Mouse (Mus musculus) NIH3T3 (cell line): ENCODE results near the gene Zcchc24.

Experiments
- DNase-seq: peaks from one replicate; pipeline ENCODE4 v3.0.0-alpha.2; 2012; ENCODE audit warnings: low read depth

Gene Zcchc24

GRCm38 (mm10) chr14:25718471-25718870 lies 50.4 kb downstream of the Zcchc24 start:
- DNase-seq: peak; percentile 87

- no peak for DNase-seq
These were observed 51.1 kb downstream of the Zcchc24 start for GRCm38 (mm10) chr14:25717718-25718117.

DNA sequence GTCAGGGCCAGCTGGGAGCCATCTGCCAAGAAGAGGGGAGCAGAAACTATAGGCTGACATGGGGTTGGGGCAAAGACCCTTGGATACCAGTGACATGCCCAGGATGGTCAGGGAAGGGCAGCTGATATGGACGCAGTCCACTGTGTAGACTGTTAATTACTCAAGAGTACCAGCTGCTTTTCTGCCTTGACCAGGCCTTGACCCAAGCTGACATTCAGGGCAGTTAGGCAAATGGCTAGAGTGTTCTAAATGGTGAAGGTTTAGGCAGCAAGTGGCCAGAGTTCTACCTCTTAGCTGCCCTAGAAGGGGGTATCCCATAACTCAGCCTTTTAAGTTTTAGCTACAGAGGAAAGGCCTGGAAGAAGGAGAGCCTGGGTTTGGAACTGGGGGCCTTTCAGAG lies 52.3 kb downstream of the Zcchc24 start:
- no peak for DNase-seq

DNA sequence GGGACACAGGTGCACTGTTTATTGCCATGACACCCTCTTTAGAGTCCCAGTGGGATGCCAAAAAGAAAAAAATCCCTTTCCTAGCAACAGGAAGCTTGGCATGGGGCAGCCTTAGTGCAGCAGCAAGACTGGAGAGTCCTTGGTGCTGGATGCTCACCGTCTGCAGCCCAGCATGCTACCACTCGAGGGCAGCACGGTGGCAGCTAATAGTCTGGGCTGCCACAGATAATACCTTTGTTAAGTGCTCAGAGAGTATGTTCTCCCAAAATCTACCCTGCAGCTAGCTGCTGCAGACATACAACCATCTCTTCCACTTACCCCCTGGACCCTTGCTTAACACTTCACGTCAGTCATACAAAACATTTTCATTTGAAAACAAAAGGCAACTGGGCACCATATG lies 55.4 kb downstream of the Zcchc24 start:
- DNase-seq: peak; percentile 66

DNA sequence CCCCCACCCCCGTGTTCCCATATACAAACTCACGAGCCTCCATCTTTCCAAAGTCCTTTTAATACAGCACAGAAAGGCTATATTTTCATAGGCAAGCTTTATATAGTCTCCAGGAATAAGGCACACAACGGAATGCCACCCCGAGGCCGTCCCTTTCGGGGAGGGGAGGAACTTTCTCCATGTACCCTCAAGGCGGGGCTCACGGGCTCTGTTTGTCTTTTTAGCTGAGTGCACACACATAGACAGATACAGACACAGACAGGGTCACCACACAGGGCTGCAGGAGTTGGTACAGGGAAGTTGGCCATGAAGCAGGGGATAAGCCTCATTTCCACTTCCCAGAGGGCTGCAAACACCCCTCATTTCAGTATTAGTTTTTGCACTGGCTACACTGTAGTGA lies 57.2 kb downstream of the Zcchc24 start:
- DNase-seq: no peak

DNA sequence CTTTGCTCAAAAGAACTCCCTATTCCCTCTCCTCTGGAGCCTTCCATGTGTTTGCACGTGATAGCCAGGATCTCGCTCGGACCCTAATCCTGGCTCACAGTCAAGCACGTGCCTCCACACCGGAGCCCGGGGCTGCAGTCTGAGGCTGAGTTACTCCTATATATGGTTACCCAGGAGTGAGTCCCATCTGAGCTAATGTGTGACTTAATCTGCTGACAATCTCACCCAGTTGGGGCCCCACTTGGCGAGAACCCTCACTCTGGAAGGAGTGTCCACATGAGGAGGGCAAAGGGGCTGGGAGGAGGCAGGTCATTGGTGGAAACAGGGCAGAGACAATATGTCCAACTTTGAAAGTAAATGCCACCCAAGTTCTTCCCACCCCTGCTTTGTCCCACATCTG lies 57.7 kb downstream of the Zcchc24 start:
- peak; percentile 41 for DNase-seq

GRCm38 (mm10) chr14:25710681-25711080 lies 58.2 kb downstream of the Zcchc24 start:
- DNase-seq: no peak

DNA sequence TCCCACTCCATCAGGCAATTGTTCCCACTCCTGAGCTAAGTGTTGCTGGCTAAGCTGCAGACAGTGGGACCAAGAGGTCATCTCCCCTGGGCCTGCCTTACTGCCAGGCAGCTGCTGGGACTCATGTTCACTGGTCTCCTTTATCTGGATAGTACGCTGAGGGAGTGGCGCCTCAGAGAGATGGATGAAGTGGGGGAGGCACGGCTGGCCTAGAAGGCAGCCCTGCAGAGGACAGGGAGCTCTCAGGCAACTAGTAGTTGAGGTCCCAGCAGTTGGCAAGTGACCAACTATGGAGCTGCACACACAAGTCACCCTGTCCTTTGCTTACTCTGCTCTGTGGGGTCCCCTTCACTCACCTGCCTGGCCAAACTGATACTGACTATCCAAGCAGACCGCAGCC lies 58.8 kb downstream of the Zcchc24 start:
- peak; percentile 20 for DNase-seq

GRCm38 (mm10) chr14:25708917-25709316 lies 59.9 kb downstream of the Zcchc24 start:
- DNase-seq: peak; percentile 43

GRCm38 (mm10) chr14:25708451-25708850 lies 60.4 kb downstream of the Zcchc24 start:
- peak; percentile 28 for DNase-seq

DNA sequence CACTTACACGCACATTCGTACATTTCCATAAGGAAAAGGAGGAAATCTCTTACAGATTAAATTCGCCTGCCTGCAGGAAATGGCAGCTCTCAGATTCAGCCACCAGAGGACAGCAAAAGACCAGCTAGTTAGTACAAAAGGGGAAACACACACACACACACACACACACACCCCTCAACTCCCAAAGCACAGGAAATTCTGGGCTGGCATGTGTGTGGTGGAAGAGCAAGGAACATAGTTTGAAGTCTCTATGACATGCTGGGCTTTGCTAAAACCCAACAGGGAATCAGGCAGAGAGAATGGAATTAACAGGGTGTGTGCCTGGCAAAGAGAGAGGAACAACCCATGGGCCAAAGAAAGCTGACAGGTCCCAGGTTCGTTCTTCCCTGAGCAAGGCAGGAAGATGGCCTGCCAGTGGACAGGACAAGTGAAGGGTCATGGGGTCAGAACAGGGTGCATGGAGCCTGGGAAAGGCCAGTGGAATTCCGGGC lies 61.1 kb downstream of the Zcchc24 start:
- peak; percentile 84 for DNase-seq

- DNase-seq: peak; percentile 71
These were observed 66.9 kb downstream of the Zcchc24 start for GRCm38 (mm10) chr14:25701986-25702385.

- no peak for DNase-seq
These were observed 72.5 kb downstream of the Zcchc24 start for GRCm38 (mm10) chr14:25696356-25696755.

- DNase-seq: no peak
These were observed 73.8 kb downstream of the Zcchc24 start for GRCm38 (mm10) chr14:25695059-25695458.

GRCm38 (mm10) chr14:25694569-25694897 lies 74.3 kb downstream of the Zcchc24 start:
- DNase-seq: peak; percentile 35

DNA sequence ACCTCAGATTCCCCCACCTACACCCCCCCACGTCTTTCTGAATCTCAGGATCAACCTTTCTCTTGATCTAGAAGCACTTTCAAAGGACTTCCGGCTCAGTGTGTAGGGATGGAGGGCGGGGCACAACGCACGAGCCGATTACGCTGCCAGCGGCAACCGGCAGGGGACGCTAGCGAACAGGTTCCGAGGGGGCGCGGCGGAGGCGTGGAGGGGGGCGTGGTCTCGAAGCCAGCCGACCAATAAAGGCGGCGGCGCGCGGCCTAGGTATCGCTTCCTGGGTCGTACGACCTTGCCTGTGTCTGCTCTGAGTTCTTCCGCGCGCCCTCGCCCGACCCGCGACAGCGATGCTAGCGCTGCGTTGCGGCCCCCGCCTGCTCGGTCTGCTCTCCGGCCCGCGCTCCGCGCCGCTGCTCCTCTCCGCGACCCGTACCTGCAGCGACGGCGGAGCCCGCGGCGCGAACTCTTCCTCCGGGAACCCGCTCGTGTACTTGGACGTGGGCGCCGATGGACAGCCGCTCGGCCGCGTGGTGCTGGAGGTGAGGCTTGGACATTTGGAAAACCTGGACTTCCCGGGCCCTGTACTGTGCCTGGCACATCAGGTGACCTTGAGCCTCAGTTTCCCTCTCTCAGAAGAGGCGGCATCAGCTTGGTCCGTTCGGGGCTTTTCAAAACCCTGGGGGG lies 74.8 kb downstream of the Zcchc24 start, which contains the start of gene Ppif:
TSS of gene Ppif (plus strand) at position 267 of the 681 bp plus-strand sequence.
- DNase-seq: peak; percentile 95

GRCm38 (mm10) chr14:25693271-25693887 lies 75.5 kb downstream of the Zcchc24 start:
- no peak for DNase-seq

DNA sequence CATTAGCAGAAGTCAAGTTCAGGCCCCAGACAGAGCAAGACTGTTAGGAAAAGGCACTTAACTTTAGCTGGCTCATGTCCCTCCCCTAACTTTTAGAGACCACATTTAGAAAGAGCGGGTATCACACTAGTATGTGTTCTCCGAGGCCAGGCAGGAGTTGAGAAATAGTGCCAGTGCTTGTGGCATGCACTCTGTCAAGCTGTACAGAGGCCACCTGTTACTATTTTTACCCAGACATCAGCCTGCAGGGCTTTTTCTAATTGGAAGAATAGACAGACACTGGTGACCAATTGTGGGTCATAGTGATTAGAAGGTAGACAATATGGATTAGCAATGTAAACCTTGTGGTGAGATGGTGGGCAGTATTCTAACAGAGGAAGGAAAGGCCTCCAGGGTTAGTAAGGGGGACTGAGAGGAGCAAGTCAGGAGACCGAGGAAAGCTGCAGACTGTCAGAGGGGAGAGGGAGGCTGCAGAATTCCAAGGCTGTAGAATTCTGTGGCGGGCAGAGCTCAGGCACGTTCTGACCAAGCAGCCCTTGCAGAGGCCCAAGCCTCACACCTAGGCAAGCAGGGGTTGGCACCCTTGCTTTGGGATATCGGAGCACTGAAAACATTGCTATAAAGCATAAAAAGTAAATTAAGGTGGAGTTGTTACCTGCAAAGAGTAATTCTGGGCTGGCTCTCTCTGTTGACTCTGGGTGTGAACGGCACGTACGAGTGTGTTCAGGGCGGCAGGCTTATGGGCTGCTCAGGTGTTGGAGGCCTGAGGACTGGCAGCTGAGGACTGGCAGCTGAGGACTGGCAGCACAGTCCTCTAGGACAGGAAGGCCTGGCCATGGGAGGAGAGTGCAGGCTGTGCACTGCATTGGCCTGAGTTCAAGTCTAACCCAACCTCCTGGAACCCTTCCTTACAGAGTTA lies 81.6 kb downstream of the Zcchc24 start:
- DNase-seq: no peak

DNA sequence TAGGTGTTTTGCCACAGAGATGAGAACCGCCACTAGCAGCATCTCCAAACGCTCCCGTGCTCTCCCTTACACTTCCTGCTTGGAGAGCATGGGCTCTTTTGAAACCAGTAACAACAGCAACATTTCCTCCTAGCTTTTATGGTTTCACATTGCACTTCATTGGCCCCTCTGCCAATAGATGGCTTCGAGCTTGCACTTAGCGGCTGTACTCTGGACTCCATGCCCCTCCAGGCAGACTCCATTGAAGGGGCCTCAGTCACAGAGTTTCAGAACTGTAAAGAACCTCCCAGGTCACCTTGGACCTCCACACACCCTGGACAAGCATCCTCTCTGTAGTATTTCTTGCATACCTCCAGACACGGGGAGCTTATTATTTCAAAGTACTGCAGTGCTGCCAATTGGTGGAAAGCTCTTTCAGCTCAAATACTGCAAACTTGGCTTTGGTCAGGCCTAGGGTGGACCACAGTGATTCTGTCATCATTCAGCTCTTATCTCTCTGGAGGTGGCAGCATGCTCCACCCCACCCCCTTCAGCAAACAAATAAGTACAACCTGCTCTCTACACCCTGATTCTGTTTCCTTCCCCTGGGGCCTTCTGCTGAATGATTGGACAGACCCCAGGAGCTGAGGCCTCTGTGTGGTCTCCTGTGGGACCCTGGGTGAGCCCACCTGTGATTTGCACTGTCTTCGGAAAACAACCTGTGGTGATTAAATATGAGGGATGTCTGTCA lies 82.5 kb downstream of the Zcchc24 start:
- no peak for DNase-seq

DNA sequence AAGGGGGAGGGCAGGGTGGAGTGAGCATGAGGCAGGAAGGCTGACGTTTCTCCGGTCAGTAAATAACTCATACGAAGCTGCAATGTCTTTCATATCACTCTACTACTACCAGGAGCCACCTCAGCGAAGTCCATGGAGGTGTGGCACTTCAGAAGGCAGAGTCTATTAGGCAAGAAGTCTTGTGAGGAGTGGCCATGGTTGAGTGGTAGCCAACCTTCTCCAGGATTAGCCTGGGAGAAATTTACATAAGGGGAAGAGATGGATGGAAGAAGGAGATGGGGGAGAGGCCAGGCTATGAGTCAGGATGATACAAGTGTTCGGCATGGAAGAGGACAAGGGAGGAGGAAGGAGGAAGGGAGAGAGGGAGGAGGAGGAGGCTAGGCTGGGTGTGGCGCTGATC lies 86.8 kb downstream of the Zcchc24 start:
- peak; percentile 66 for DNase-seq

DNA sequence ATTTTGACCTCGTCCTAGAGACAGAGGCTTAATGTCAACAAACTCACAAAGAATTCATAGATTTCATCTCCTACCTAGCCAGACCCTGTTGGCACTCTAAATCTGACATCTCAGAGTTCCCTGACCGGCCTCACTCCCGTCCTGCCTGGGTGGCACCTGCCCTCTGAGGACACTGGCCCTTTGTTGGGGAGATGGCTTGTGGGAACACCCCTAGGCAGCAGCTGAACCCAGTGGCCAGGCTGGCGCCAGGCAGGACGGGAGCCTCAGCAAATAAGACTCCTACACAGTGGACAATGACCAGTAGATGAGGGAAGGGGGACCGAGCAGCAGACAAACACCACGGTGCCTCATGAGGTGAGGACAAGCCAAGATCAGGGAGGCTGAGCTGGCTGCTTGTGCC lies 89.2 kb downstream of the Zcchc24 start:
- no peak for DNase-seq

- no peak for DNase-seq
These were observed 101.3 kb downstream of the Zcchc24 start for GRCm38 (mm10) chr14:25667587-25667986.
